Mouse (Mus musculus): ENCODE results near the gene Nfe2.

GRCm38 (mm10) chr15:103259162-103259561, 959 bp upstream of the Nfe2 start:
- TF ChIP-seq CTCF (conservative IDR thresholded peaks at IDR 0.05; ENCODE audit: low read length) (no peak), POU5F1 (IDR thresholded peaks at IDR 0.05; ENCODE audit: borderline replicate concordance, low read length) (no peak)
